Mouse (Mus musculus) heart, postnatal 14 days (tissue): ENCODE measurements at regions not wholly inside any gene's neighbourhood (a gene's known extent, or its start where the extent isn't known, plus 50 kb on each side); places are given as distances from the start of the nearest gene placed in this dataset.
"Not testable (repeated sequence)": the region's sequence is repeated elsewhere in the genome, so short reads cannot be mapped to it uniquely, and the experiment has no call there.

Experiments
- DNase-seq, 2 experiments: peaks; one replicate each; pipeline ENCODE4 v3.0.0; 2021 to 2022
- intact Hi-C: fragments of 180-260 bp; cut with DNase I; formaldehyde crosslinking; loops from one replicate; pipeline ENCODE4 v1.15.1; 2025

DNA sequence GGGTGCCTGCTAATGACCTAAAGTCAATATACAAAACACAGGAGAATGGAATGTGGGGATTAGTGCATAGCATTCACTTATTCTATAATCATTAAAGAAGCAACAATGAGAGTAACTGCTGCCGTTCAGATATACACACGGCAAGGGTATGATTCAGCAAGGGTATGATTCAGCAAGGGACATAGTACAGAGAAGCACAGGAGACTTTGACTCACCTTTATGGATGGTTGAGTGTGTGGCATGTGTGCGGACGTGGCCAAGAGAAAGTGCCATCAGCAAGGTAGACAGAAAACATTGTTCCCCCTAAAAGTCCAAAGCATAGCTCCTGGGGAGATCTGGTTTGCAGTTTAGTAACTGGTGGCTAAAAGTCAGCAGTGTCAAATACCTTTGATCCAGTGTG, 547.4 kb downstream of the Nyap2 start:
- no peak for DNase-seq
- intact Hi-C loops, result no loop called here

- no peak for DNase-seq
- intact Hi-C loops, result no loop called here
Measured at GRCm38 (mm10) chr1:81632704-81633103, 556.0 kb downstream of the Nyap2 start.

DNA sequence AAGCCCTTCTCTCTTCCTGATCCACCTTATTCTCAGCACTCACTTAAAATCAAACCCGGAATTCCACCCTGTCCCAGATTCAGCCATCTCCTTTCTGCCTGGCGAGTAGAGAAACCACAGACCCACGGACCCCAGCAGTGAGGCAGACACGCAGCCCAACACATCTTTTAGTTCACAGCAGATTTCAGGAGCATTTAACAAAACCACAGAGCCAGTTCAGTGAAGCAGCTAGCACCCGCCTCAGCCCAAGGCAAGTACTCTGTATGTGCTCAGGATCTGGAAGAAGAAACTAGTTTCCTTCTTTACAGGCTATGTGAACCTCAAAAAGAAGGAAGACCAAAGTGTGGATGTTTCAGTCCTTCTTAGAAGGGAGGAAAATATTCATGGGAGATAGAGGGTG, 560.6 kb downstream of the Nyap2 start:
- no peak for DNase-seq
- intact Hi-C loops, result no loop called here

DNA sequence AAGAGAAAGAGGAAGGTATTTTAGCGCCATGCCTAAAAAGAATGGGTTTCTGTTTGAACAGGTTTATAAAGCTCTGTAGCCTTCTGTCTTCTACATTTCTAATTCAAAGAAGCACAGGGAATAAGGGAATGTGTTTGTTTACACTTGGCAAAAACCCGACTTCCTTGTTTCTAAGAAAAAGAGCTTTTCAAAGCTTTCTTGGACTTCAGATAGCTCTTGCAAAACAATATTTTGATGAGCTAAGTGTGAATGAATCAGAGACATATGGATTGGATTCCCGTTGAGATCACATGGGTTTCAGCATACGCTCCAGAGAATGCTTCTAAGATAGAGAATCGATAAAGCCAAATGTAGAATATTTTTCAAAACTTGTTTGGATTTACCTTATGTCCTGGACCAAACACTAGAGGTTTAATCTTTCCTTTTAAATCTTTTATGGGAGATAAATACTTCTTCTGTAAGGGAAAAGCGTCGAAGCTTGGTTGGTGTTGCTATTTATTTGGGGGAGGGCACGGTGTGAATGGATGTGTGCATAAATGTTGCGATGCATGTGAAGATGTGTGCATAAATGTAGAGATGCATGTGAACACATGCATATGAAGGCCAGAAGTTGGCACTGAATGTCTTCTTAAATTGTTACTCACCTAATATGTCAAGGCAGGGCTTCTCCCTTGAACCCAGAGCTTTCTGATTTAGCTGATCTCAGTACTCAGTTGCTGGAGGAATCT, 576.4 kb downstream of the Nyap2 start:
- no peak for DNase-seq
- intact Hi-C loops, result no loop called here

DNA sequence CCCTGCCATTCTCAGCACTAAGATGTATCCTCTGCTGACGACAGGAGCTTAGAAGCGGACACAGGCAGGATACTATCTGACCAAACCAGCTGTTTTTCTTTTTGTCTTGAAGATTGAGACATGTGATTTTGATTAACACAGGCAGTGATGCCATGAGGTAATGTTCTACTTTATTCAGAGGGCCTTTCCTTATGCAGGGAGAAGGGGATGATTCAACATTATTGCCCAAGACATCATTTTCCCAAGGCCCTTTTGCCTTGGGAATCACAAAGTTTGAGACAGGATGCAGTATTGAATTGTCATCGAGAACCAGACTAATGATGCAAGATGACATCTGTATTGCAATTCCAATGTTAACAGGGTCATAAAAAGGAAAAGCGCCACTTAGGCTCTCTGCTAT, 571.7 kb upstream of the Gm9747 start:
- intact Hi-C loops, result no loop called here
- DNase-seq, result no peak

- DNase-seq, result no peak
- intact Hi-C loops, result no loop called here
Measured at GRCm38 (mm10) chr1:81671142-81671541, 561.8 kb upstream of the Gm9747 start.

DNA sequence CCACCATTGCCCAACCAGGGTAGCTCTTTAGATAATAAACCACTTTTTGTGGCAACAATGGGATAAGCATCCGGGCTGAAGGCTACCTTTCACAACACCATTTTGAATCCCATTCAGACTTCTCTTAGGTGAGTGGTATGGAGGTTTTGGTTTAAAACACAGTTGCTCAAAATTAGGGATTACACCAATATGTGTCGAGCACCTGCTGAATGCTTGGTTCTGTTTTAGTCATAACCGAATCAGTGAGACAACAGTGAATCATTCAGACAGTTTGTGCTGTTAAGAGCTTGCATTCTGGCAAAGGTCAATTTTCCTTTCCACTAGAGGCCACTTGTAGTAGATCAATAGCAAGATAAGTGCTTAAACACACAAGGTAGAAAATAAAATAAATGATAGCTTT, 561.2 kb upstream of the Gm9747 start:
- no peak for DNase-seq
- intact Hi-C loops, result no loop called here

DNA sequence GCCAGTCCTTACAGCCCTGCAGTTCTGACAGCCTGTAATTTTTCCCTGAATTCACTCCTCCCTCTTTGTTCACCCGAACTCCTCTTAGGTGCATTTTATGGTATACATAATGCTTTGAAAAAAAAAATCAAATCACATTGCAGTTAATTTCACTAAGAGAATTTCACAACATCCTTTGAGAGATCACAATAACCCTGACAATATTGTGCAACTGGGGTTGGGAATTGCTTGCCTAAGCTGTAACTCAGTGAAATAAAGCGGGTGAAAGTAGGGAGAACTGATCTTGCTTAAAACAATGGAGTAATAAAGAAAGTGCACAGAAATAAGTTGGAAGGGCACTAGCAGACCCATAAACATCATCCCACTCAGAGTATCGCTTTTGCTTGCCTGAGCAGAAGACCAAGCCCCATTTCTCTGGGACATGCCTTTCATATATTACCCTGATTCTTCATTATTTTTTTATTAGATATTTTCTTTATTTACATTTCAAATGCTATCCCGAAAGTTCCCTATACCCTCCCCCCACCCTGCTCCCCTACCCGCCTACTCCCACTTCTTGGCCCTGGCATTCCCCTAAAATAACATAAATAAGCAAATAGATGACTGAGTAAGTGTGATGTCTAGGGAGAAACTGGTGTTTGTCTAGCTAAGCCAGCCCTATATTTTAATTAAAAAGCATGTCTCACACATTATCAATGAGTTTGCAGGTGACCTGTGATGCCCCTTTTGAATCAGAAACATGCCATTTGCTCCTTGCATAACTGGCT, 557.2 kb upstream of the Gm9747 start:
- DNase-seq, result no peak
- intact Hi-C loops, result no loop called here

- intact Hi-C loops, result no loop called here
- peak in 1 of 2 experiments; percentile 28 for DNase-seq
Measured at GRCm38 (mm10) chr1:81677768-81678400, 555.0 kb upstream of the Gm9747 start.

DNA sequence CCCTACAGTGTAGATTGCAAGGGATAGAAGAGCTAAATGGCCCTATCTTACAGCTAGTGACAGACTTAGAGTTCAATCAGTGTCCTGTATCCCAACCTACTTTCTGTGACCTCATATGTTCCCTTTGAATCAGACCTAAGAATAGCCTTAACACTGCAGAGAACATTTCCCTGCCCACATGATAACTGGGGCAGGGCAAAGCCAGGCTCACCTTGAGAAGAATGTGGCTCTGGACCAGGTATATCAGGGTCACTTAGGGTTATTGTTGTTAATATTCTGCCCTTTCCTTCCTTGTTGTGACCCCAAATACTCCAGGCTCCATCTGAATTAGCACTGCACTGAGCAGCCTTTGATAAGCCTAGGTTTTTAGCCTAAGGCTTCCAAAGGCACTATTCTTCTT, 536.8 kb upstream of the Gm9747 start:
- peak; percentile 14 to 54 for DNase-seq
- intact Hi-C loops, result loop anchor here (5.0 kb wide), 1 partner anchor 591 kb away; no protein-coding TSS in a partner anchor

DNA sequence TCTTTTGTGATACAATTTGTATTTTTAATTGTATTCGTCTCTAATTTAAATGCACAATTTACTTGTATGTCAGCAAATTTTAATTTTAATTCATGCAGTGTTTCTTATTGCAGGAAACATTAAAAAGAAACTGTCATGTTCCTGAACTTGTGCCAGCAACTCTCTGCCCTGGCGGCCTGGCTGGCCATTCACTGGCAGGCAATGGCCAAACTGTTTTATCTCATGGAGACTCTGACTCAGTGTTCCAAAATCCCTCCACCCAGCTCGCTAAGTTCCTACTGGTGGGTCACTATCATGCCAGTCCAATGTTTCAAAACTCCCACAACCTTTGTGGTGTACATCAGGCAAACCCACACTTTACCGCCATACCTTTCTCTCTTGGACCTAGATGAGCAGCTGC, 523.7 kb upstream of the Gm9747 start:
- intact Hi-C loops, result no loop called here
- DNase-seq, result peak; percentile 16 to 17

DNA sequence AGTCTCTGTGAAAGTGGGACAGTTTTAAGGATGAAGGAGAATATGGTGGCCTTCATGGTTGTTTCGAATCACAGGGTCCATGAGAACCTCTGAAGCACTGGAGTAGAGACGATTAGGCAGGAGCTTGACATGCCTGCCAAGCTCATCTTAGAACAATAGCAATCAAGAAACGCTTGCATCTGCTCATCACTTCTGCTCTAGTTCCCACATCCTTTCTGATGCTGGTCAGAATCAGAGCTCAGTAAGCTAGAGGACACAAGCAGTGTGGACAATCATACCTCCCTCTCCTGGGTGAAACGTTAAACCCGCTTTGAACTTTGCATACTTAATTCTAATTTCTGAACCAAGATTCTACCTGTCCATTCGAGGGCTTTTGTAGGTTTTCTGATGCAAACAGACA, 515.8 kb upstream of the Gm9747 start:
- DNase-seq, result no peak
- intact Hi-C loops, result no loop called here

- intact Hi-C loops, result no loop called here
- DNase-seq, result no peak
Measured at GRCm38 (mm10) chr1:81718233-81718632, 514.7 kb upstream of the Gm9747 start.

DNA sequence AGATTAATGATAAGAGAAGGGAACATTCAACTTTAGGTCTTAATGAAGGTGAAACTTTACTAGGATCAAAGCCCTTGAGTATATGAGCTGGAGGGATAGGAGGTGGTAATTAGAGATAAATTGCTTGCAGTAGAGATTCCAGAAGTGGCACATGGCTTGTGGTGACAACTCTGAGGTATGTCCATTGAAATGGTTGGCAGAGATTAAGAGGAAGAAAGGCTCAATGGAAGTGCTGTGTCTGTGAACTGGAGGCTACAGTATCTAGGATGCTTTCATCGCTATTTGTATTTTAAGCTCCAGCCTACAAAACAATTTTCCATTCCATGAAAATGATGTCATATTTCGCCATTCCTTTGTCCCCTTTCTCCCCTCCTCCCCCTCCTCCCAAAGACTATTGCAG, 508.1 kb upstream of the Gm9747 start:
- DNase-seq, result no peak
- intact Hi-C loops, result no loop called here

DNA sequence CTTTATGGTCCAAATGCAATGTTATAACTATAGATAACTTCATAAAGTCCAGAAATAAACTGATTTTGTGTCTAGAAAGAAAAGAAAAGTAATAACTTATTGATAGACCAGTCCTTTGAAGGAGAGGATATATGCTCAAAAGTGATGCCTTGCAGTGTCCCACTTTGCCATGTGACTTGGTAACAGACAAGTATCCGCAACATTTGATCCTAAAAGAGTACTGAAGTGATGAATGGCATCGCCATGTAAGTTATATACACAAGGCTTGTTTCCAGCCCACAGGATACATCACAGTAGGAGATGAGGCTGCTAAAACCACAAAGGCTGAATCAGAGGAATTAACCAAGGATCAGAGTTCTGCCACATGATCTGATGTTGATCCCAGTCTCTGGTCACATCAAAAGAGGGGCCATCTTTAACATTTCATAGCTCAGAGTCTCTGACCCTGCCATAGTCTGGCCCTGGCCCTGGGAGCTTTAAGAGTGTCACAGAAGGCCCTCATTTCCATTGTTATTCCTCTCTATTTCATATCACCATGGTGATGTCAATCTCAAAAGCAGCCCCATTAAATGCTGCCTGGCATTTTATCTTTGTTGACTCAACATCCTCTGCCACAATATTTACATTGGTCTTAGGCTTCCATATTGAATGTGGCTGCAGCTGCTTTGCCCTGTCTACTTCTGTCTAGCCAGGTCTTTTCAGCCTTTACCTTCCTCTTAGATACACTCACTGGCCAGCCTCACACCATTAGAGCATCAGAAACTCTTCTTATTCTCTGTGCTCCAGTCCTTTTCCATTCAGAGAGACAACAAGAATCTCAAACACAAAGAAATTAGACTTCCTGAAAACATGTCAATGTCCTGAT, 506.4 kb upstream of the Gm9747 start:
- DNase-seq, result no peak
- intact Hi-C loops, result no loop called here

- no peak for DNase-seq
- intact Hi-C loops, result no loop called here
Measured at GRCm38 (mm10) chr1:81737111-81737833, 495.6 kb upstream of the Gm9747 start.

DNA sequence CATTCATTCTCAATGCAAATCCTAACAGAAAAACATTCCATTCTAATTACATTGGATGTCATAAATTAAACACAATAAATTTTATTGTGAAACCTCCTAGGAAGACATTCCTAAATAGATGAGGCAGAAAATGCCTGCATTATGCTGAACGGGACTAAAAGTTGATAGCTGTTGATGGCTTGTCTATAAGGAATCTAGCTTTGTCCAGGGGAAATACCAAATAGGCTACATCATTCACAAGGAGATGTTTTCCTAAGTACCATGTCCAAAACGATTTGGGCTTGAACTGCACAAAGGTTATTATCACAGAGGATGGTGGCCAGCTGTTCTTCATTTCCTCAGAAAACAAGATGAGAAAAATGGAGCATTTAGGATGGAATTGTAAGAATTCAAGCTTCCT, 494.5 kb upstream of the Gm9747 start:
- no peak for DNase-seq
- intact Hi-C loops, result no loop called here

GRCm38 (mm10) chr1:81739392-81739791, 493.5 kb upstream of the Gm9747 start:
- intact Hi-C loops, result no loop called here
- DNase-seq, result no peak

DNA sequence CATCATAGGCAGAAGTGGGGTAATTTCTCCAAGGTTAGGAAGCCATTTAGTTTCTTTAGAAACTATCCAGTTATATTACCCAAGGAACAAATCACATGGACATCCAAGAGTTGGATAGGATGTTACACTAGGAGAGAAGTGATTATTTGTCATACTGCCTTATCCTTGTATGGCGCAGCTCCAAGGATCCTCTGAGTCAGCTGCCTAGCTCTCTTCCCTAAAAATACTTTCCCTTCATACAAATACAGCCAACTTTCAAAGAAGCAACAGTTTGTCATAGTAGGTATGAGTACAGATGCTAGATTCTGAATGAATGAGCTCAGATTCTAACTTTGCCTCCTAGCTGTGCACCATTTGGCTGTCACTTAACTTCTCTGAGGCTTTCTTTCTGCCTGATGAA, 492.9 kb upstream of the Gm9747 start:
- intact Hi-C loops, result no loop called here
- DNase-seq, result peak; percentile 24 to 29

GRCm38 (mm10) chr1:81741882-81742281, 491.0 kb upstream of the Gm9747 start:
- DNase-seq, intact Hi-C loops: not testable (repeated sequence)
